Mouse (Mus musculus) skeletal muscle tissue, adult 2 months (tissue): ENCODE results near the gene Ccdc88a.

ENCODE experiments used
- DNase-seq: peaks from one replicate; pipeline ENCODE4 v3.0.0-alpha.2; 2012; ENCODE audit warnings: low read depth, low spot score

Ccdc88a gene

DNA sequence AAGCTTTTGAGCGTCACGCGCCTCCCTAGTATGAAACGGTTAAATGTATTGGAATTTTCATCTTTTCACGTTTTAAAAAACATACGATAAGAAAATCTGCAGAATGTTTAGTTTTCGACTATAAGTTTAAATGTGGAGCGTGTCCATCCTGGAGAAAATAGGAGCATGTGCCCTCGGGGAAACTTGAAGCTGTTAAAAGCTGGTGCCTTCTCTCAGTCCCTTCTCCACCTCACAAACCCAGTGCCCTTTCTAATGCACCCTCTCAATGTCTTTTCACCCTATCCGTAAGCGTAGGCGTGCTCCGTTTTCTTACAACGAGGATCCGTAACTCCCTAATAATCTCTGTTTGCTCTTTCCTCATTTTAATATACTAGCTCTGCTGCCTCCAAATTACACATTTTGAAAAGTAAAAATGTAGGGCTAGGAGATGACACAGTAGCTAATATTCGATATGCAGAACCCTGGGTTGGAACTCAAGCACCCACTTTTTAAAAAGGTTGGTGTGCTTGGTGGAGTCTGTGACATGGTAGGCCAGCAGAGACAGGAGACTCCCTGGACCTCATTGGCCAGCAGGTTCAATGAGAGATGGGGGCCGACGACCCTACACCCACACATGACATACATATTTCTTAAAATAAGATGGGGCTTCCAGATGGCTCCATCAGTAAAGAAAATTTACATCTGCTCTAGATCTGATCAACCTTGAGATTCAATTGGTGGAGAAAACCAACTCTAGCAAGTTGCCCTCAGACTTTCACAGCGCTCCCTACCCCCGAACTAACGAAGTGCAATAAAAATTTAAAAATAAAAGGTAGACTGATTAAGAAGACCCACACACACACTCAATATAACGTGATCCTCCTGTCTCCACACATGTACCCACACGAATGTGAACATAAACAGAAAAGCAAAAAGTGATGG lies 175.3 kb downstream of the Ccdc88a start:
- DNase-seq = no peak

DNA sequence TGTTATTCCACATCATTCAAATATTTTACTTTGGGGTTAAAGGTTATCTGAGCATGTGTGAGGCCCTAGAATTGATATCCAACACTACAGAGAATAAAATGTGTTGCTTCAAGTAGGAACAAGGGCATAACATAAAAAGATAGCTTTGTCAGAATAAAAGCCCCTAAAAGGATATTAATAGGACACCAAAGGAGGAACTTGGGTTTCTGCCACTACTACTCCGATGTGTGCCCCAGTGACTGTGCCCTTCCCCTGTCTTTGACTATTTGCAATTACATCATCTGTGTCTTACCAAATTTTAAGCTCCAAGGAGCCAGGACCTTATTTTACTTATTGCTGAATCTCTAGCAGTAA lies 175.9 kb downstream of the Ccdc88a start:
- DNase-seq = no peak
